Mouse (Mus musculus) testis, adult 10 weeks (tissue): ENCODE results near the gene Ugt1a1. TPM values are rescaled to one million over a fixed set of nuclear protein-coding genes. Genes with fewer than 3 reads are reported as not detected.

Experiments
- polyA plus RNA-seq: library from polyadenylated mRNA; stranded (reverse); fragments of 350-450 nt; fragmentation: Illumina TruSeq; extraction: RNeasy Lipid Tissue Mini Kit (QIAGEN cat#74804); gene quantifications from one replicate; pipeline ENCODE4 v1.2.3, GENCODE M21; 2014; ENCODE audit warnings: low read depth, low replicate concordance

Ugt1a1 gene
- 0.57 TPM for polyA plus RNA-seq

GRCm38 (mm10) chr1:88211812-88212211 lies at the start of gene Ugt1a1:
Gene Ugt1a1, plus strand, starts transcription at chr1:88211959.

GRCm38 (mm10) chr1:88165711-88166110 lies 46.0 kb upstream of the Ugt1a1 start, which contains the start of gene Ugt1a5:
Gene Ugt1a5, plus strand, starts transcription at chr1:88166012.

GRCm38 (mm10) chr1:88200456-88200855 lies 11.3 kb upstream of the Ugt1a1 start, which contains the start of gene Ugt1a2:
Gene Ugt1a2, plus strand, starts transcription at chr1:88200601.

GRCm38 (mm10) chr1:88205294-88205922 lies 6.4 kb upstream of the Ugt1a1 start, which contains the start of gene Dnajb3:
Gene Dnajb3, minus strand, starts transcription at chr1:88205782.

GRCm38 (mm10) chr1:88226670-88227379 lies 15.1 kb downstream of the Ugt1a1 start, which contains the start of gene Mroh2a:
Gene Mroh2a, plus strand, starts transcription at chr1:88226986.

Other genes with a start within 250 kb of the Ugt1a1 start
- gene Usp40, start 203.4 kb upstream of the Ugt1a1 start, polyA plus RNA-seq: 23.4 TPM
- not detected for gene Ugt1a10, start 156.6 kb upstream of the Ugt1a1 start, polyA plus RNA-seq
- gene Ugt1a9, start 141.2 kb upstream of the Ugt1a1 start, polyA plus RNA-seq: not detected
- not detected for gene Ugt1a8, start 124.1 kb upstream of the Ugt1a1 start, polyA plus RNA-seq
- 22.5 TPM for gene Ugt1a7c, start 116.9 kb upstream of the Ugt1a1 start, polyA plus RNA-seq
- gene Ugt1a6b, start 108.7 kb upstream of the Ugt1a1 start, polyA plus RNA-seq: 2.3 TPM
- 42.1 TPM for gene Ugt1a6a, start 77.2 kb upstream of the Ugt1a1 start, polyA plus RNA-seq
- not detected for gene Ugt1a5, start 45.9 kb upstream of the Ugt1a1 start, polyA plus RNA-seq
- gene Ugt1a2, start 11.4 kb upstream of the Ugt1a1 start, polyA plus RNA-seq: 0.14 TPM
- 799 TPM for gene Dnajb3, start 6.2 kb upstream of the Ugt1a1 start, polyA plus RNA-seq
- 78.3 TPM for gene Mroh2a, start 15.0 kb downstream of the Ugt1a1 start, polyA plus RNA-seq
- 27.0 TPM for gene Hjurp, start 65.7 kb downstream of the Ugt1a1 start, polyA plus RNA-seq
- gene Trpm8, start 65.7 kb downstream of the Ugt1a1 start, polyA plus RNA-seq: 2.1 TPM
- not detected for gene Spp2, start 195.0 kb downstream of the Ugt1a1 start, polyA plus RNA-seq